Mouse (Mus musculus): ENCODE results near the gene Apob. TPM values are rescaled to one million over a fixed set of nuclear protein-coding genes. Genes with fewer than 3 reads are reported as not detected.

Apob gene
- polyA plus RNA-seq, 1 experiment from 2014 or later = 1.3 TPM

DNA sequence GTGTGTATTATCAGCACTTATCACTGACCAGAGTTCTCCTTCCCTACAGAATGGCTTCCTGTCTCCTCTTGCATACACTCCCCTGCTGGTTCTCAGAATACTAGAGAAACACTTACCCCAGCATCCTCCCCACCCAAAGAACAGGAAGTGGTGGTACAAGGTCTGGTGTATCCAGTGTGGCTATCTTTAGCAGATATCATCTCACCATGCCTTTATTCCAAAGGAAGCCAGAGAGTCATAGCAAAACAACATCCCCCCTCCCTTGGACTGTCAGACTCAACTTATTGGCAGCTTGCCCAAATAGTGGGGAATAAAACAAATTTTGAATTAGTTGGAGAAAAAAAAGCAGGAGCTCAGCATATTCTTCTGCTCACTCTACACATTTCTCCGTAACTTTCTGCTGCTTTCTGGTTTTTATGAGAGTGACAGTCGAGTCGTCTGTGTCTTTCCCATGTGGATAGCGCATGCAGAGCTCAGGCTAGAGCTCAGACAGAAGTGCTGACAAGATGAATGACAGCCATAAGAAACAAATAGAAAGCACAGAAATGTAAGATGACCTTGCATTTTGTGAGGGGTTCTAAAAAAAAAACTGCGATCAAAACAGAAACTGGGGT is 15.0 kb upstream of the Apob start:
- Histone ChIP-seq H3K36me3 (ENCODE audit: control insufficient read depth, insufficient read depth, low read length) (no peaks in the 10 kb centered on the region), H3K27ac (replicated peaks) (no peak overlapping the region), H3K27me3 (ENCODE audit: control insufficient read depth, insufficient read depth, low read length) (no peaks in the 10 kb centered on the region), H3K4me3 (ENCODE audit: low read depth, low read length) (no peak overlapping the region), H3K9ac (ENCODE audit: low read length) (no peak overlapping the region), H3K9me3 (ENCODE audit: control insufficient read depth, low read length) (no peaks in the 10 kb centered on the region), H3K4me2 (replicated peaks; ENCODE audit: low read depth) (no peak overlapping the region), H3K4me1 (replicated peaks; ENCODE audit: control insufficient read depth, insufficient read depth) (no peaks in the 10 kb centered on the region)
- TF ChIP-seq EP300 (optimal IDR thresholded peaks at IDR 0.05) (no peak), CTCF (IDR thresholded peaks at IDR 0.05; ENCODE audit: low read depth) (no peak)
- WGBS = 52% methylated on average over 5 of the region's 5 CpGs
- ATAC-seq (ENCODE audit: low FRiP score, low TSS enrichment) (no peak), DNase-seq (ENCODE audit: low spot score) (no peak)

DNA sequence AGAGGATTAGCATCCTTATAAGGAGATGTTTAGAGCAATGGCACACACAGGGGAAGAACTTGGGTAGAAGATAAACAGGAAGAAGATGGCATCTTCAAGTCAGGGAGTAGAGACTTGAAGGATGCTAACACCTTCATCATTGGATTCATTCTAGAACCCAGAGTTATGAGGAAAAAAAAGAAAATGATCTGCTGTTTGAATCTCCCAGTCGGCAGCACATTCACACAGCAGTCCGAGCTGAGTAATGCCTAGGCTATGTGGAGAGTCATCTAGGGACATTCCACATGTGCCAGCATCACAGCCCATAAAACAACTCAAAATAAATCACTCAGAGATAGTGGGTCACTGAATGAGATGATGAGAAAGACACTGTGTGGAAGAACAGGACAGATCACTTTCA is 10.2 kb upstream of the Apob start:
- Histone ChIP-seq H3K4me2 (replicated peaks; ENCODE audit: low read depth) (no peak overlapping the region), H3K9me3 (ENCODE audit: control insufficient read depth, low read length) (no peaks in the 10 kb centered on the region), H3K27me3 (ENCODE audit: control insufficient read depth, insufficient read depth, low read length) (no peaks in the 10 kb centered on the region), H3K36me3 (ENCODE audit: control insufficient read depth, insufficient read depth, low read length) (no peaks in the 10 kb centered on the region), H3K27ac (replicated peaks) (no peak overlapping the region), H3K9ac (ENCODE audit: low read length) (no peak overlapping the region), H3K4me1 (replicated peaks; ENCODE audit: control insufficient read depth, insufficient read depth) (no peaks in the 10 kb centered on the region), H3K4me3 (ENCODE audit: low read depth, low read length) (no peak overlapping the region)
- ATAC-seq (ENCODE audit: low FRiP score, low TSS enrichment) (no peak), DNase-seq (ENCODE audit: low spot score) (no peak)
- WGBS = 82% methylated on average over 2 of the region's 2 CpGs
- no peak for TF ChIP-seq EP300 (optimal IDR thresholded peaks at IDR 0.05)
- TF ChIP-seq CTCF (IDR thresholded peaks at IDR 0.05; ENCODE audit: low read depth) = no peak

DNA sequence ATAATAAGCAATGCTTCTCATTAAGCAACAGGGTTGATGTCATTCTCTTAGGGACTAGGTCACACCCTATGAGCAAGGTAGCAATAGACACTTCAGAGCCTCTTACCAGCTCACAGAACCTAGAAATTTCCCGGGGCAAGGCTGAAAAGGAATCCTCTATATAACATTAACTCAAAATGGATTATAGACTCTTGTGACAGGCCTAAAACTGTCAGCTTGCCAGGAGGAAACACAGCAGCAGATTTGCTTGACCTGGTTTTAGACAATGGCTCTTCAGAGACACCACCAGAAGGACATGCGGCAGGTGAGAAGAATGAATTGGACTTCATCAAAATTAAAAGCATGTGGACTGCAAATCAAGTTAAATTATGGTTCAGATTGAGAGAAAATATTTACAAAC is 7.1 kb upstream of the Apob start:
- Histone ChIP-seq H3K9me3 (ENCODE audit: control insufficient read depth, low read length) (no peaks in the 10 kb centered on the region), H3K27me3 (ENCODE audit: control insufficient read depth, insufficient read depth, low read length) (no peaks in the 10 kb centered on the region), H3K36me3 (ENCODE audit: control insufficient read depth, insufficient read depth, low read length) (no peaks in the 10 kb centered on the region), H3K9ac (ENCODE audit: low read length) (no peak overlapping the region), H3K4me2 (replicated peaks; ENCODE audit: low read depth) (no peak overlapping the region), H3K27ac (replicated peaks) (no peak overlapping the region), H3K4me3 (ENCODE audit: low read depth, low read length) (no peak overlapping the region), H3K4me1 (replicated peaks; ENCODE audit: control insufficient read depth, insufficient read depth) (no peaks in the 10 kb centered on the region)
- WGBS = 67% methylated on average over 2 of the region's 2 CpGs
- TF ChIP-seq CTCF (IDR thresholded peaks at IDR 0.05; ENCODE audit: low read depth) (no peak), EP300 (optimal IDR thresholded peaks at IDR 0.05) (no peak)
- DNase-seq (ENCODE audit: low spot score) = no peak
- no peak for ATAC-seq (ENCODE audit: low FRiP score, low TSS enrichment)

DNA sequence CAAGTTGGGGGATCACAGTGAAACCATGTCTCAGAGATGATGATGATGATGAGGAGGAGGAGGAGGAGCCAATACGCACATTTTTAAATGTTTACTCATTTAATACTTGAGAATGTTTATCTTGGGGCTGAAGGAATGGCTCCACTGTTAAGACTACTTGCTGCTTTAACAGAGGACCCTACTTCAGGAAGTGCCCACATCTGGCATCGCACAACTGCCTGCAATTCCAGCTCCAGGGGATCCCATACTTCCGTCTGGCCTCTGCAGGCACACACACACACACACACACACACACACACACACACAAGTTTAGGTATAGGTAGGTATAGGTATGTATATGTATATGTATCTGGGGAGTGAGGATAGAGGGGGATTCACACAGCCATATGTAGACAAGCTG is 6.6 kb upstream of the Apob start:
- DNase-seq (ENCODE audit: low spot score) (no peak), ATAC-seq (ENCODE audit: low FRiP score, low TSS enrichment) (no peak)
- H3K36me3 ChIP-seq (ENCODE audit: control insufficient read depth, insufficient read depth, low read length) = no peaks in the 10 kb centered on the region
- no peak overlapping the region for H3K9ac ChIP-seq (ENCODE audit: low read length)
- no peak overlapping the region for H3K4me2 ChIP-seq (replicated peaks; ENCODE audit: low read depth)
- no peaks in the 10 kb centered on the region for H3K4me1 ChIP-seq (replicated peaks; ENCODE audit: control insufficient read depth, insufficient read depth)
- H3K4me3 ChIP-seq (ENCODE audit: low read depth, low read length) = no peak overlapping the region
- TF ChIP-seq CTCF (IDR thresholded peaks at IDR 0.05; ENCODE audit: low read depth) (no peak), EP300 (optimal IDR thresholded peaks at IDR 0.05) (no peak)
- 56% methylated on average over 3 of the region's 3 CpGs for WGBS
- no peak overlapping the region for H3K27ac ChIP-seq (replicated peaks)
- no peaks in the 10 kb centered on the region for H3K27me3 ChIP-seq (ENCODE audit: control insufficient read depth, insufficient read depth, low read length)
- no peaks in the 10 kb centered on the region for H3K9me3 ChIP-seq (ENCODE audit: control insufficient read depth, low read length)

DNA sequence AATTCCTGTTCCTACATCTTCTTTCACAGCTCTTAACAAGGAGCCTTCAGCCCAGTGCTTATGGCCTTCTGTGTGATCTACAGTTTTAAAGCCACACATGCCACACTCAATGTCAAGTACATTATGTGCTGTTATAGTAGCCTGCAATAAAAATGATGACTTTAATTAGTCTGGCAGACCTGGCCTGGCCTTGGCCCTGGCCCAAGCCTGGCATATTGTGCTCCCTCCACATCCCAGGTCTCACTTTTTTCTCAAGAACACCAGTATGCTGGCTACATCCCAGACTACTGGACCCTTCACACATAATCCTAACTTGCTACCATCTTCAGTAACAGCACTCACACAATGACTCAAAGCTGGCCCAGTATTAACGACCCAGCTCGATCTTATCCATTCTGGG is 5.7 kb upstream of the Apob start:
- H3K9ac ChIP-seq (ENCODE audit: low read length) = no peak overlapping the region
- WGBS = 88% methylated on average over 2 of the region's 2 CpGs
- H3K27ac ChIP-seq (replicated peaks) = no peak overlapping the region
- TF ChIP-seq EP300 (optimal IDR thresholded peaks at IDR 0.05) (no peak), CTCF (IDR thresholded peaks at IDR 0.05; ENCODE audit: low read depth) (no peak)
- no peaks in the 10 kb centered on the region for H3K27me3 ChIP-seq (ENCODE audit: control insufficient read depth, insufficient read depth, low read length)
- DNase-seq (ENCODE audit: low spot score) = no peak
- no peak overlapping the region for H3K4me2 ChIP-seq (replicated peaks; ENCODE audit: low read depth)
- H3K36me3 ChIP-seq (ENCODE audit: control insufficient read depth, insufficient read depth, low read length) = no peaks in the 10 kb centered on the region
- no peak overlapping the region for H3K4me3 ChIP-seq (ENCODE audit: low read depth, low read length)
- no peaks in the 10 kb centered on the region for H3K4me1 ChIP-seq (replicated peaks; ENCODE audit: control insufficient read depth, insufficient read depth)
- no peak for ATAC-seq (ENCODE audit: low FRiP score, low TSS enrichment)
- no peaks in the 10 kb centered on the region for H3K9me3 ChIP-seq (ENCODE audit: control insufficient read depth, low read length)

DNA sequence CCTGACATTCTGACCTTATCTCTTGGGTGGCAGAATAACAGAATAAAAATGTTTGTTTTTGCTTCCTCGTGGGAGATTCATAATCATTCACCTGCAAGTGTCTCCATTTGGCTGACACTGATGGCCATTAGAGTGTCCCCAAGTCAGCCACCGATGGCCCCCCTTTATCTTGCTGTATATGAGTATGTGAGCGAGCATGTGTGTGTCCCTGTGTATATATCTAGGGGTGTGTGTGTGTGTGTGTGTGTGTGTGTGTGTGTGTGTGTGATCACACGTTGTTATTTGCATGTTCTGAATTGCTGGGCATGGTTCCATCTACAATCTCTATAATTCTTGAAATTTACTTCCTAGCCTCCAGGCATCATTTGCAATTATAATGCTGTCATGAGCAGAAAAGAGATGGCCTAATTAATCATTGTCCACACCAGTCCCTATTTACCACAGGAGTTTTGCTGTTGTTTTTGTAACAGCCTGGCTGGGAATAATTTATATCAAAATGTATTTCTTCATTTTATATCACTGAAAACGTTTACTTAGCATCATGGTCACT is 3.6 kb upstream of the Apob start:
- Histone ChIP-seq H3K4me3 (ENCODE audit: low read depth, low read length) (no peak overlapping the region), H3K4me1 (replicated peaks; ENCODE audit: control insufficient read depth, insufficient read depth) (no peaks in the 10 kb centered on the region), H3K36me3 (ENCODE audit: control insufficient read depth, insufficient read depth, low read length) (no peaks in the 10 kb centered on the region), H3K9ac (ENCODE audit: low read length) (no peak overlapping the region), H3K27me3 (ENCODE audit: control insufficient read depth, insufficient read depth, low read length) (no peaks in the 10 kb centered on the region), H3K27ac (replicated peaks) (no peak overlapping the region), H3K4me2 (replicated peaks; ENCODE audit: low read depth) (no peak overlapping the region), H3K9me3 (ENCODE audit: control insufficient read depth, low read length) (no peaks in the 10 kb centered on the region)
- 43% methylated on average over 5 of the region's 5 CpGs for WGBS
- DNase-seq (ENCODE audit: low spot score) = no peak
- no peak for TF ChIP-seq CTCF (IDR thresholded peaks at IDR 0.05; ENCODE audit: low read depth)
- no peak for TF ChIP-seq EP300 (optimal IDR thresholded peaks at IDR 0.05)
- no peak for ATAC-seq (ENCODE audit: low FRiP score, low TSS enrichment)

All from stomach, postnatal 0 days (tissue).